Mouse (Mus musculus) embryonic facial prominence, embryonic 11.5 days (tissue): Measurements from ENCODE around the gene Gm44596. TPM values are rescaled to one million over a fixed set of nuclear protein-coding genes. Genes with fewer than 3 reads are reported as not detected.

Experiments used
- ATAC-seq: fragments of 200-750 bp; cut with Nextera tagmentation; replicated peaks from 2 replicates; pipeline ENCODE4 v1.8.0; 2017; ENCODE audit warnings: low read depth; ENCODE audit not compliant: insufficient number of reproducible peaks, low FRiP score, low TSS enrichment
- DNase-seq: peaks from one replicate; pipeline ENCODE4 v3.0.0-alpha.2; 2015; ENCODE audit warnings: low spot score
- H3K27ac ChIP-seq: fragments of 300-500 bp; sonication (generic); replicated peaks from 2 replicates; pipeline ENCODE4 v1.5.1; 2014; ENCODE audit warnings: mild to moderate bottlenecking, low read depth, low read length, control low read depth
- H3K27me3 ChIP-seq: fragments of 300-500 bp; sonication (generic); 2 replicates; pipeline ENCODE4 v1.6.1; 2014; ENCODE audit warnings: mild to moderate bottlenecking, low read length, moderate library complexity, mixed read lengths; ENCODE audit not compliant: control insufficient read depth, insufficient read depth
- H3K36me3 ChIP-seq: fragments of 300-500 bp; sonication (generic); replicated peaks from 2 replicates; pipeline ENCODE4 v1.6.1; 2014; ENCODE audit warnings: low read depth, mild to moderate bottlenecking, low read length, moderate library complexity, mixed read lengths; ENCODE audit not compliant: control insufficient read depth, insufficient read depth
- H3K4me1 ChIP-seq: fragments of 300-500 bp; sonication (generic); 2 replicates; pipeline ENCODE4 v1.6.1; 2014; ENCODE audit warnings: low read length, mixed read lengths; ENCODE audit not compliant: control insufficient read depth, insufficient read depth
- H3K4me2 ChIP-seq: fragments of 300-500 bp; sonication (generic); 2 replicates; pipeline ENCODE4 v1.6.1; 2014; ENCODE audit warnings: low read depth, mild to moderate bottlenecking, control low read depth, low read length, moderate library complexity
- H3K4me3 ChIP-seq: fragments of 300-500 bp; sonication (generic); 2 replicates; pipeline ENCODE4 v1.5.1; 2014; ENCODE audit warnings: low read depth, low read length, control low read depth
- H3K9ac ChIP-seq: fragments of 300-500 bp; sonication (generic); replicated peaks from 2 replicates; pipeline ENCODE4 v1.6.1; 2014; ENCODE audit warnings: mild to moderate bottlenecking, control low read depth, low read length
- H3K9me3 ChIP-seq: fragments of 300-500 bp; sonication (generic); replicated peaks from 2 replicates; pipeline ENCODE4 v1.6.1; 2016; ENCODE audit warnings: mild to moderate bottlenecking, low read length, inconsistent platforms, mixed read lengths; ENCODE audit not compliant: control insufficient read depth
- WGBS: fragments of 180-500 bp; shearing (Covaris S2); extraction: QIAGEN DNeasy Blood & Tissue Kit; methylation state at CpG from one replicate; pipeline ENCODE4 v1.1.7; 2014; 5-methylcytosine and 5-hydroxymethylcytosine counted together
- polyA plus RNA-seq: library from polyadenylated mRNA; unstranded; fragments of >200 nt; fragmentation: Nextera tagmentation; extraction: Ambion mirVana; gene quantifications from 2 replicates; pipeline ENCODE4 v1.2.1, GENCODE M21; 2014

Gene Gm44596
- polyA plus RNA-seq, 1 experiment from 2014 or later, result not detected

DNA sequence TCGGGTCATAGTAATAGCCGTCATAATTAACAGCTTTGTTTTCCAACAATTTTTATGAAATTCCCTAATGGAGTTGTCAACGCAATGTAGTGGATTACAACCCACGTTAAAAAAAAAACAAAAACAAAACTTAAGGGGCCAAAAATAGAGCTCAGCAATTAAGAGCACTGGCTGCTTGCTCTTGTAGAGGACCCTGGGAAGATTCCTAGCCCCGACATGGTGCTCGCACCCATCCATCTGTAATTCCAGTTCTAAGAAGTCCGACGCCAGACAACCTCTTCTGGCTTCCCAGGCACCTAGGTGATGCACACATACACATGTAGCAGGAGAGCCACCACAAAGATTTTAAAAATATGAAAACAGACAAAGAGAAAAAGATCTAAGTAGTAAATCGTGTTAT, 49.7 kb downstream of the Gm44596 start:
- Histone ChIP-seq H3K9me3 (no peaks in the 10 kb centered on the region), H3K4me1 (no peaks in the 10 kb centered on the region), H3K4me3 (peak overlapping the region; percentile 54), H3K4me2 (peak overlapping the region; percentile 42), H3K36me3 (peaks cover 3% of the 10 kb centered on the region), H3K27ac (no peak overlapping the region; the same call in 1 of the 2 replicates), H3K27me3 (no peaks in the 10 kb centered on the region), H3K9ac (peak overlapping the region; percentile 34; the same call in 1 of the 2 replicates)
- 22% methylated on average over 9 of the region's 9 CpGs for WGBS
- DNase-seq, result no peak
- no peak for ATAC-seq

DNA sequence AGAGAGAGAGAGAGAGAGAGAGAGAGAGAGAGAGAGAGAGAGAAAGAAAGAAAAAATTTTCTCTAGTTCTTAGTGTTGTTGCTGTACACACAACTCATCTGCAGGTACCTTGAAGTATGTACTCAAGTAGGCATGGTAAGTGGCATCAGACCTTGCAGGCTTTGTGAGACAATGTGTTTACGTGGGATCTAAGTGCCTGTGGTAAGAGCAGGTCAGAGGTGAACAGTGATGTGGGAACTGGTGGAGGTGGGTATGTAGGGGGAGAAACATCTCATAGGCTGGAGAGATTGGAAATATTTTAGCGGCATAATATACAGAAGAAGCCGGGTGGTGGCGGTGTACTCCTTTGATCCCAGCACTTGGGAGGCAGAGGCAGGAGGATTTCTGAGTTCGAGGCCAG, 52.3 kb downstream of the Gm44596 start:
- WGBS, result 90% methylated on average over 5 of the region's 5 CpGs
- H3K36me3 ChIP-seq, result peaks cover 17% of the 10 kb centered on the region

DNA sequence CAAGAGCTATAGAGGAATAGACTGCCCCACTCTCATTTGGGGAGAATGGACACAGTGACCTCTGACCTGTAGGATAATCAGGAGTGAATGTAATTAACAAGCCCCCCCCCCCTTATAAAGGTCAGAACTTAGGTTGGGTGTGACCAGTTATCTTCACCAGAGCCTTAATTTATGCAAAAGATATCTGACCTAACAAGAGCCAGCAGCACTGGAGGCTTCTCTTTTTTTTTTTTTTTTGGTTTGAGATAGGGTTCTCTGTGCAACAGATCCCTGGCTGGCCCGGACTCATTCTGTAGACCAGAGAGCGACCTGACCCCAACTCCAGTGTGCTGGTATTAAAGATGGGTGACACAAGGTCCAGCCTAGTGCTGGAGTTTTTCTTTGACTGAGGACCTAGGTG, 54.0 kb downstream of the Gm44596 start:
- H3K9me3 ChIP-seq, result no peaks in the 10 kb centered on the region
- H3K4me2 ChIP-seq, result no peak overlapping the region
- H3K4me1 ChIP-seq, result no peaks in the 10 kb centered on the region
- no peaks in the 10 kb centered on the region for H3K27me3 ChIP-seq
- no peak overlapping the region for H3K4me3 ChIP-seq
- DNase-seq (no peak), ATAC-seq (no peak)
- WGBS, result 88% methylated on average over 2 of the region's 2 CpGs
- H3K27ac ChIP-seq, result no peak overlapping the region
- H3K36me3 ChIP-seq, result peaks cover 26% of the 10 kb centered on the region
- no peak overlapping the region for H3K9ac ChIP-seq

More for the DNA sequence above, 52.3 kb downstream of the Gm44596 start:
- DNase-seq, result no peak
- Histone ChIP-seq H3K4me1 (no peaks in the 10 kb centered on the region), H3K4me2 (no peak overlapping the region), H3K27me3 (no peaks in the 10 kb centered on the region), H3K9ac (no peak overlapping the region), H3K9me3 (no peaks in the 10 kb centered on the region), H3K4me3 (no peak overlapping the region), H3K27ac (no peak overlapping the region)
- no peak for ATAC-seq

DNA sequence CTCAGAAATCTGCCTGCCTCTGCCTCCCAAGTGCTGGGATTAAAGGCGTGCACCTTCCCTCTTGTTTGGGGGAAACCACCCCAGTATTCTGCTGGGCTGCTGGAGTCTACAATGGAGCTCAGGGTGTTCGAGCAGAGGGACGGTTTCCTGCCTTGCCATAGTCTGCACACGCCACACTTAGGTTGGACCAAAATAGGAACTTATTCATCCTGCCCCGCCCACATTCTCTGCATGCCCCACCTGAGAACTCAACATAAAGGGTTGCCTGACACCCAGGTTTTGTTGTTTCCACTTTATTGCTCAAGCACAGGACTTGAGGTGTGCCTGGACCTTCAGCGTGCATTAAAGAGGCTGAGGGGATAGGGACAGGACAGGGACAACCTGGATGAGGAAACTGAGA, 54.5 kb downstream of the Gm44596 start:
- DNase-seq, result no peak
- H3K36me3 ChIP-seq, result peaks cover 26% of the 10 kb centered on the region
- no peak overlapping the region for H3K27ac ChIP-seq
- WGBS, result 87% methylated on average over 6 of the region's 6 CpGs
- H3K27me3 ChIP-seq, result no peaks in the 10 kb centered on the region
- H3K9ac ChIP-seq, result no peak overlapping the region
- H3K4me3 ChIP-seq, result no peak overlapping the region
- no peaks in the 10 kb centered on the region for H3K4me1 ChIP-seq
- ATAC-seq, result no peak
- no peaks in the 10 kb centered on the region for H3K9me3 ChIP-seq
- H3K4me2 ChIP-seq, result no peak overlapping the region

DNA sequence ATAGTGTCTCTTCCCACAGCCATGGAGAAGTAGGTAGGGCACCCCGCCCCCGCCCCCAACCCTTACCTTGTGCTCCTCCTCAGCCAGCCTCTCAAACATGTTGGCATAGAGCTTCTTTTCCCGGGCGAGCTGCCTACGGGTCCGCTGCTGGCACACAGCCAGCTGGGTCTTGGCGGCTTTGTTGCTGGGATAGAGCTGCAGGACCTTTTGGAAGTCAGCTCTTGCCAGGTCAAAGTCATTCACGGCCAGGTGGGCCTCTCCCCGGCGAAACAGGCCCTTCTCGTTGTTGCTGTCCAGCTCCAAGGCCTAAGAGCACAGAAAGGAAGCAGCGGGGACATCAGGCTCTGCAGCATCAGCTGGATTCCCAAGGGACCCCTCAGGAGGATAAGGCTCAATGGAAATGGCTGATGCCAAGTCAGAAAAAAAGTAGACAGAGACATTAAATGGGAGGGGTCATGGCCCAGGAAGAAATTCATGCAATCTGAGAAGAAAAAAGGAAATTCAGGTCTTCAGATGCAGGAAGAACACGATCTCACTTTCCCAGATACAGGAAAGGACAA, 57.1 kb downstream of the Gm44596 start:
- Histone ChIP-seq H3K4me2 (no peak overlapping the region), H3K27ac (no peak overlapping the region), H3K36me3 (peaks cover 33% of the 10 kb centered on the region), H3K4me1 (no peaks in the 10 kb centered on the region), H3K4me3 (no peak overlapping the region), H3K9ac (no peak overlapping the region), H3K9me3 (no peaks in the 10 kb centered on the region), H3K27me3 (no peaks in the 10 kb centered on the region)
- DNase-seq (no peak), ATAC-seq (no peak)
- 96% methylated on average over 13 of the region's 13 CpGs for WGBS

DNA sequence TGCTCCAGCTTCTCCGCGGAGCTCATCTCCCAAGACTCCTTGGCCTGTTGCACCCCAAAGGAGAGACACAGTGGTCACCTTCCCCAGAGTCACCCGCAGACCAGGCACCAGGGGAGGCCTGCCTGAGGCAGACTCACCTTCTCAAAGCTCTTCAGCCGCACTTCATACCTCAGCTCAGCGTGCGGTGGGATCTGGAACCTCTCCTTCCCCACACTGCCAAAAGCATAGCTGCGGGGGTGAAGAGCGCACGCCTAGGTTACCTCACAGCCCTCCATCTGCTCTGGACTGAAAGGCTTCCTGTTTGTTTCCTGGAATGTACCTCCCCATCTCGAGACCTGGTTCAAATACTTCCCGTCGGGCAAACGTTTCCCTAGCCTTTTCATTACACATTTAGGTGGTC, 58.3 kb downstream of the Gm44596 start:
- peaks cover 33% of the 10 kb centered on the region for H3K36me3 ChIP-seq
- no peaks in the 10 kb centered on the region for H3K4me1 ChIP-seq
- H3K4me2 ChIP-seq, result no peak overlapping the region
- H3K9ac ChIP-seq, result no peak overlapping the region
- H3K27me3 ChIP-seq, result no peaks in the 10 kb centered on the region
- DNase-seq (no peak), ATAC-seq (no peak)
- no peak overlapping the region for H3K4me3 ChIP-seq
- WGBS, result 94% methylated on average over 13 of the region's 13 CpGs
- H3K9me3 ChIP-seq, result no peaks in the 10 kb centered on the region
- no peak overlapping the region for H3K27ac ChIP-seq

DNA sequence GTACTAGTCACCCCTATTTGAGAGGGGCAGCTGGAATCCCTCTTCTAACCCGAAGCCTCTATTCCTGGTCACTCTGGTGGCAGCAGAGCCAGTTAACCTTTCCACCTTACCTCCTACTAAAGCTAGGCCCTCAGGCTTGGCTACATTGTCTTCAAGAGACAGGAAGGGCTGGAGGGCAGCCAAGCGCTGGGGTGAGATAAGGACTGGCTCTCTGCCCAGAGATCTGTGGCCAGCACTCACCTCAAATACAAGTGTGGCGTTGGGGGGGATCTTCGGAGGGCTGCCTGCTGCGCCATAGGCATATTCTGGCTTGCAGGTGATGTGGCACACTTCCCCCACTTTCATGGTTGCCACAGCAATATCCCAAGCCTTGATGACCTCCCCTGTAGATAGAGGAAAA, 60.2 kb downstream of the Gm44596 start:
- Histone ChIP-seq H3K9me3 (no peaks in the 10 kb centered on the region), H3K4me1 (no peaks in the 10 kb centered on the region), H3K4me2 (no peak overlapping the region), H3K27ac (no peak overlapping the region), H3K27me3 (no peaks in the 10 kb centered on the region), H3K9ac (no peak overlapping the region), H3K4me3 (no peak overlapping the region), H3K36me3 (peaks cover 27% of the 10 kb centered on the region)
- ATAC-seq, result no peak
- 96% methylated on average over 5 of the region's 5 CpGs for WGBS
- no peak for DNase-seq

DNA sequence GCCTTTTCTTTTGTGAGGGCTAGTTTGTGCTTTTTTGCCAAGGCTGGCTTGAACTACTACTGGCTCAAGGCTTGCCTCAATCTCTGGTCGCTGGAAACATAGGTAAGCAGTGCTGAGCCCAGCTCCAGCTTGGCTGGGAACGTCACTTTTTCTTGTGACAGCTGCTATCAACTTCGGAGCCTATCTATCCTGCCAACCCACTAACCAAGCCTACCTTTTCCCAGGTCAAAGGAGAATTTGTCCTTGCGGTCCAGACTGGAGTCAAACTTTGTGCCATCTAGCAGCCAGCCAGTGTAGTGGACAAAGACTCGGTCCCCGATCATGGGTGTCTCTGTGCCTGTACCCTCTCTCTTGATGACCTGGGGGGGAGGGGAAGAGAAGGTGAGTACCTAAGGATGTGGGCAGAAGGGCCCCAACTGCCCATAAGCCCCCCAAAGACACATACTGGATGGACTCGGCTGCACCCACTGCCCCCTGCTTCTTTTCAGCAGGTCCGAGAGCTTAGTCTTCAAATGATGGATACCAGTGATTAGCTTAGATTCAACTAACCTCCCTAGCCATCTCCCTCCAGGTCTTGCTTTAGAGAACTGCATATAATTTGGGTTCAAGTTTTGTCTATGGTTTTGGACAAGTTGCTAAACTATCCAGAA, 61.2 kb downstream of the Gm44596 start:
- Histone ChIP-seq H3K4me1 (no peaks in the 10 kb centered on the region), H3K9ac (peak overlapping the region; percentile 99), H3K4me3 (peak overlapping the region; percentile 98), H3K27ac (no peak overlapping the region), H3K27me3 (no peaks in the 10 kb centered on the region), H3K4me2 (peak overlapping the region; percentile 61), H3K9me3 (no peaks in the 10 kb centered on the region), H3K36me3 (peaks cover 22% of the 10 kb centered on the region)
- DNase-seq (no peak), ATAC-seq (no peak)
- WGBS, result 90% methylated on average over 8 of the region's 8 CpGs
